Comparison of ENCODE assay signal across 24 mouse cellular contexts in genomic region chr2:102759479-102759878, GRCm38 (mm10).
"Had no signal": no experiment of that assay in that cellular context is flagged by ENCODE, and none has a peak within 500 bp of the region (broad histone marks: within the 10 kb centered on the region; RNA-seq: fewer than 3 reads in every experiment).

No protein-coding gene starts in this region.

- H3K4me3 ChIP-seq: gastrocnemius, adult 2 months; heart, adult 2 months; heart, embryonic 10.5 days; heart, embryonic 12.5 days; hindbrain, embryonic 10.5 days; intestine, embryonic 15.5 days; left cerebral cortex, adult 2 months; limb, embryonic 10.5 days; limb, embryonic 12.5 days; liver, embryonic 13.5 days; liver, embryonic 15.5 days had no signal

- H3K9me3 ChIP-seq: heart, embryonic 10.5 days; heart, embryonic 12.5 days; hindbrain, embryonic 10.5 days; intestine, embryonic 15.5 days; limb, embryonic 10.5 days; limb, embryonic 12.5 days; liver, embryonic 13.5 days; liver, embryonic 15.5 days had no signal

- ATAC-seq: inflammation-experienced regulatory T-cells, adult 6 months; intestine, embryonic 15.5 days; intestine, postnatal 0 days had no signal

- DNase-seq: gastrocnemius, adult 2 months; gastrocnemius, postnatal 10 days; gastrocnemius, postnatal 25 days; heart, adult 2 months; heart, postnatal 4 days; kidney, adult 18-20 months; kidney, adult 8-10 months; kidney, postnatal 10 days; kidney, postnatal 25 days; kidney, postnatal 4 days; liver; liver, embryonic 13.5 days had no signal

- H3K4me1 ChIP-seq: hindbrain, embryonic 10.5 days; intestine, embryonic 15.5 days; limb, embryonic 10.5 days; limb, embryonic 12.5 days; liver, embryonic 13.5 days; liver, embryonic 15.5 days had no signal

- H3K4me2 ChIP-seq: heart, embryonic 12.5 days; hindbrain, embryonic 14.5 days; intestine, embryonic 15.5 days; limb, embryonic 12.5 days; liver, embryonic 11.5 days; liver, embryonic 13.5 days; liver, embryonic 15.5 days had no signal

- H3K27me3 ChIP-seq: heart, embryonic 12.5 days; intestine, embryonic 15.5 days; limb, embryonic 12.5 days; liver, embryonic 13.5 days; liver, embryonic 15.5 days had no signal

- H3K27ac ChIP-seq: gastrocnemius, adult 2 months; heart, adult 2 months; heart, embryonic 10.5 days; hindbrain, embryonic 10.5 days; hindbrain, embryonic 14.5 days; intestine, embryonic 15.5 days; limb, embryonic 10.5 days; limb, embryonic 12.5 days; liver, embryonic 13.5 days; liver, embryonic 15.5 days had no signal

- H3K9ac ChIP-seq: heart, embryonic 12.5 days; hindbrain, embryonic 14.5 days; intestine, embryonic 15.5 days; limb, embryonic 12.5 days; liver, embryonic 13.5 days; liver, embryonic 15.5 days had no signal

- H3K36me3 ChIP-seq: heart, embryonic 10.5 days; heart, embryonic 12.5 days; intestine, embryonic 15.5 days; limb, embryonic 10.5 days; limb, embryonic 12.5 days; liver, embryonic 13.5 days; liver, embryonic 15.5 days had no signal
